Mouse (Mus musculus): ENCODE measurements around the gene Tmem131. TPM values are rescaled to one million over a fixed set of nuclear protein-coding genes. Genes with fewer than 3 reads are reported as not detected.

Tmem131 gene
- total RNA-seq, 2 experiments from 2014 or later = 58.1 to 62.1 TPM

DNA sequence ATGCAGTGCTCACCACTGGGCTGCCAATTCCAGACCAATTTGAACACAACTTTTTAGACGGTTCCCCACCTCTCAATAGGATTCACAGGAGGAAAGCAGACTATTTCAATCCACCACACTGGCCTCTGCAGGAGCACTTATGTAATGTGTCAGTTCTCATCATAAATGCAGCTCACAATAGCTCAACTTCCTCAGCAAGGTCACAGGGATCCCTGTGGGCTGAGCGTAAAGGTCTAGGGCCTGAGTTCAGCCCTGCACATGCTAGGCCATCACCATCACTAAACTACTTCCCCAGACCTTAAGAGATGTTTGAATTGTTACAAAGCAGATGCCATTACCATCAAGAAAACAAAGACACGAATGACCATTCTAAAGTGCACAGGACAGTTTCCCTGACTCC is 58.9 kb downstream of the Tmem131 start:
- no peak for DNase-seq (ENCODE audit: low spot score in 2 of 2)
- no peak for TF ChIP-seq CTCF (conservative IDR thresholded peaks at IDR 0.05)
- no peak overlapping the region for H3K4me3 ChIP-seq
- H3K27ac ChIP-seq = peak overlapping the region; percentile 3; the same call in 1 of the 2 replicates

DNA sequence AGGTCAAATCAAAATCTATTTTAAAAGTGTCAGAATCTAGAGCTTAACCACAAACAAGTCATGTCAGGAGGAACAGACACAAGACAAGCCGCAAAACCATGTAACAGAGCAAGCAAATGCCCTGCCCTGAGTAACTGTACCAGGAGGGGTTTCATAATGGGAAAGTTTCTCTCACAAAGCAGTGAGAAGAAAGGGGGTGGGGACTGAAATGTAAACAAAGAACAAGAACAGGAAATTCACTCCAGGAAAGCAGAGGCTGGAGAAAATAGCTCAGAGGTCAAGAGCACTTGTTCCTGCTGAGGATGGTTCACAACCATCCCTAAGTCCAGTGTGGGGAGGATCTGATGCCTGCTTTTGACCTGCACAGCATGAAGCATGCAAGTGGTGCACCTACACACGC is 59.7 kb downstream of the Tmem131 start:
- no peak for TF ChIP-seq CTCF (conservative IDR thresholded peaks at IDR 0.05)
- no peak overlapping the region for H3K27ac ChIP-seq
- H3K4me3 ChIP-seq = no peak overlapping the region
- DNase-seq (ENCODE audit: low spot score in 2 of 2) = no peak

DNA sequence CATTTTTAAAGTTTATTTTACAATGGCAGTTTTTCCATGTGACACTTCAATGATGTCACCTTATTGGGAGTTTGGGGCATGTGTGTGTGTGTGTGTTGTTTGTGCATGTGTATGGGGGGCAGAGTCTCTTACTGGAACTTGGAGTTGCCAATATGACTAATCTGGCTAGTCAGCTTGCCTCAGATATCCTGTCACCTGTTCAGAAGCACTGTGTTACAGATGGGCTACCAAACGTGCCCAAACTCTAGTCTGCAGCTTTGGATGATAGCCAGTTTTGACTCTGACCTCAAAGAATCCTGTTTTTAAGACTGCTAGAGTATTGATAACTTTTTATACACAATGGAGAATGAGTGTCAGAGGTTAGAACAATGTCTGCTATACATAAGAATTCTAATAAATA is 64.3 kb downstream of the Tmem131 start:
- Histone ChIP-seq H3K27ac (no peak overlapping the region), H3K4me3 (no peak overlapping the region)
- no peak for TF ChIP-seq CTCF (conservative IDR thresholded peaks at IDR 0.05)
- DNase-seq (ENCODE audit: low spot score in 2 of 2) = no peak

DNA sequence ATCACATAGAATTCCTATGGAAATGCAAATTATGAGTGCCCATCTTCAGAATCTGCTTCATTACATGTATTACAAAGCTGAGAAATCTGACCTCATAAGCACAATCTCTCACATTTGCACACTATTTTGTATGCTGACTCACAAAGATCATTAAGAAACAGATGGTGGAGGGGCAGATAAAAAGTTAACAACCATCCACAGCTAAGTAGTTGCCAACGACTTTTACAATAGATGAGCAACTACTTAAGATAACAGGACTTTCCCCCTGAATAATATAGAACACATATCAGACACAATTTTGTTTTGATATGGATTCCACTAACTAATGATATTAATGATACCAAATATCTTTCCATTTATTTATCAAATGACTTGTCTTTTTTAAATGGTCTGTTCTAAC is 66.3 kb downstream of the Tmem131 start:
- Histone ChIP-seq H3K27ac (no peak overlapping the region), H3K4me3 (no peak overlapping the region)
- TF ChIP-seq CTCF (conservative IDR thresholded peaks at IDR 0.05) = no peak
- DNase-seq (ENCODE audit: low spot score in 2 of 2) = no peak

- no peak for DNase-seq (ENCODE audit: low spot score in 2 of 2)
- Histone ChIP-seq H3K4me3 (no peak overlapping the region), H3K27ac (no peak overlapping the region)
- no peak; the same call in none of the 2 replicates for TF ChIP-seq CTCF (conservative IDR thresholded peaks at IDR 0.05)
Observed at GRCm38 (mm10) chr1:36874874-36875561, 68.4 kb downstream of the Tmem131 start.

- DNase-seq (ENCODE audit: low spot score in 2 of 2) = no peak
- no peak for TF ChIP-seq CTCF (conservative IDR thresholded peaks at IDR 0.05)
- Histone ChIP-seq H3K27ac (no peak overlapping the region), H3K4me3 (no peak overlapping the region)
Observed at GRCm38 (mm10) chr1:36871238-36871637, 72.2 kb downstream of the Tmem131 start.

DNA sequence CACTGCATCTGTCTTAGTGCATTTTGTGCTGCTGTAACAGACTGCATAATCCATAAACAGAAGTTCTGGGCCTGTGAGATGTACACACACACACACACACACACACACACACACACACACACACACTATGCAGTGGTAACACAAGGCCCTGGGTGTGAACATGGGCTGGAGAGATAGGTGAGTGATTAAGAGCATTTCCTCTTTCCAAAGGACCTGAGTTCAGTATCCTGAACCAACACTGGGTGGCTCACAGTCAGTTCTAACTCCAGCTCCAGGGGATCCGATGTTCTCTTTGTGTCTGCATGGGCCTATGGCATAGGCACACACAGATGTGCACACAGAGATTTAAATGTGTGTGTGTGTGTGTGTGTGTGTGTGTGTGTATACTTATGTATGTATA is 72.9 kb downstream of the Tmem131 start:
- no peak overlapping the region for H3K27ac ChIP-seq
- peak; percentile 34 for TF ChIP-seq CTCF (conservative IDR thresholded peaks at IDR 0.05)
- H3K4me3 ChIP-seq = no peak overlapping the region
- DNase-seq (ENCODE audit: low spot score in 2 of 2) = no peak

DNA sequence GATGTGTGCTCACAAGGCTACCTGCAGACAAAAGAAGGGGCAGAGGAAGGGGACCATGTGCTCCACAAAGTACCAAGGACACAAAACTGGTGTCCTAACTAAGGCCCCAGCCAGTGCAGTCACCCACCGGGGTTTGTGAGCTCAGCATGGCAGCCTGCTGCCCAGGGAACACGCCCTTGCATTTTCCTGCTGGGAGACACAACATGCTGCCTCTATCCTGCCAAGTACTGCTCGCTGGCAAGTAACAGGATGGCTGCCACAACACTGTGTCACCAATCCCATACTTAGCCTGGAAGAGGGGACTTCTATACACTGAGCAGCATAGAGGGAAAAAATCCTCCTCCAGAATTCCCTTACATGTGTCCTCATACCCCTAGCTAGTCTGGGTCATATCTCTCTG is 78.7 kb downstream of the Tmem131 start:
- peak; percentile 54 to 58 for DNase-seq (ENCODE audit: low spot score in 2 of 2)
- Histone ChIP-seq H3K4me3 (no peak overlapping the region), H3K27ac (peak overlapping the region; percentile 70)
- TF ChIP-seq CTCF (conservative IDR thresholded peaks at IDR 0.05) = no peak

DNA sequence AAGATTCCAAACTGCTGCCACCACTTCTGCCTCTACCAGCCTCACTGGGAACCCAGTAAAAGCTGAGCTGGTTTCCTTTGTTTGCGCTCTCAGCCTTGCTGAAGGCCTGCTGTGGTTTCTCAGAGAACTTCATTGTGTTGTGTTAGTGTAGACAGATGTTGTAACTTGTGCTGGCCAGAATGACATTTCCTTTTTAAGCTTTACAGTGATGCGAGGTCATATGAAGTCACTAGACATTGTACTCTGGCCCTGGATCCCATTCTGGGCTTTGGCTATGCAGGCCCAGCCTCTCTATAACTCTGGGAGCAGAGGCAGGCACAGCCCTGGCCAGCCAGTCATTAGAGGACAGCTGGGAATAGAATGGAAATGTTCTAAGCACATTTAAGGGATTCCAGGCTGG is 81.7 kb downstream of the Tmem131 start:
- no peak for TF ChIP-seq CTCF (conservative IDR thresholded peaks at IDR 0.05)
- H3K4me3 ChIP-seq = no peak overlapping the region
- DNase-seq (ENCODE audit: low spot score in 2 of 2) = no peak
- peak overlapping the region; percentile 74; the same call in 1 of the 2 replicates for H3K27ac ChIP-seq

DNA sequence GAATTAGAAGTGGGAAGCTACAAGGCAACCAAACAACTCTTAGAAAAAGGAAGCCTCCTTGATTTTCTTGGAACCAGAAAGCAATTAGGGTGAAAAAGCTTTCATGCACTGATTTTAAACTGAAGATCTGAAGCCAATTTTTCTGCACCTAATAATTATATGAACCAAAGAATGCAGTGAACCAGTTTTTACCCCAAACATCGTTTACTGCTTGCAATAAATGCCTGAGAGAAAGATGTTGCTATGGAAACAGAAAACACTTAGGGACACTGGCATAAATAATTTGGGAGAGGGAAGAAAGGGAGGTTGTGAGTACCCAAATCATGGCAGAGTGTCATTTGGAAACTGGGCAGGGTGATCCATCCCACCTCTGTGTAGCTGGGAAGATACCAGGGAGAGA is 82.6 kb downstream of the Tmem131 start:
- no peak overlapping the region for H3K4me3 ChIP-seq
- no peak for DNase-seq (ENCODE audit: low spot score in 2 of 2)
- TF ChIP-seq CTCF (conservative IDR thresholded peaks at IDR 0.05) = no peak
- peak overlapping the region; percentile 74 for H3K27ac ChIP-seq

DNA sequence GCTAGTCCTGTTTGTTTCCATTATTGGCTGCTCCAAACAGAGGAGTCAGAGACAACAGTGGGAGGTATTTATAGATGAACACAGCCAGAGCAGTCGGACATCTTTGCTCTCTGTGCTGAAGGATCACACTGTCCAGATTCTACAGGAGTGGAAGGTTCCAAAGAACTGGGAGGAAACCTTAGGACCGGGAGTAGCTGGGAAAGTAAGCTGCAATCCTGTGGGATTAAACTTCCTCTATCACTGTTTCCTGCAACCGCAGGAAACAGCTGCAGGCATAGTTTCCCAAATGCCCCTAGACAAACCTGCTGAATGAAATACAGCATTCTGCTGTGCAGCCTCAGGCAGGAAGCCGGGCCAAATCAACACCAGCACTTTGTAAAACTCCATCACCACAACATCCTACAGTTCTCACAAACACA is 83.0 kb downstream of the Tmem131 start:
- peak overlapping the region; percentile 74 for H3K27ac ChIP-seq
- TF ChIP-seq CTCF (conservative IDR thresholded peaks at IDR 0.05) = no peak
- no peak overlapping the region for H3K4me3 ChIP-seq
- no peak for DNase-seq (ENCODE audit: low spot score in 2 of 2)

DNA sequence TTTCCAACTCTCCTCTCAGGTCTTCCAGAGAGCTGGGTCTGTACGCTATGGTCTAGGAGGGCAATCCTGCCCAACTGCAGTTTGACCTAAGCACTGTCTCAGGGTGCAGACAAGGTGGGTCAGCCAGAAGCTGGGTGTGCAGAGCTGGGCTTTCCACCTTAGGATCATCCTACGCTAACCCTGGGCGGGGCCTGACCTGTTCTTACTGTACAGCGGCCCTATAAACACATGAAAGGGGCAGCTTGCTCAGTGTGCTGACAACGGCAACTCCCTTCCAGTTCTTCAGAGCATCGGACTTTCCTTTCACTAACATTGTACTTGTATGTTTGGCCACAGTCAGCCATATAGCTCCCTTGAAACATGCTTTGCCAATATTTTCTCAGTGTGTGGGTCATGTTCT is 86.4 kb downstream of the Tmem131 start:
- DNase-seq (ENCODE audit: low spot score in 2 of 2) = no peak
- H3K27ac ChIP-seq = no peak overlapping the region
- TF ChIP-seq CTCF (conservative IDR thresholded peaks at IDR 0.05) = no peak
- no peak overlapping the region for H3K4me3 ChIP-seq

GRCm38 (mm10) chr1:36854198-36854765 is 89.2 kb downstream of the Tmem131 start:
- no peak for TF ChIP-seq CTCF (conservative IDR thresholded peaks at IDR 0.05)
- H3K4me3 ChIP-seq = no peak overlapping the region
- DNase-seq (ENCODE audit: low spot score in 2 of 2) = no peak
- peak overlapping the region; percentile 40; the same call in 1 of the 2 replicates for H3K27ac ChIP-seq

DNA sequence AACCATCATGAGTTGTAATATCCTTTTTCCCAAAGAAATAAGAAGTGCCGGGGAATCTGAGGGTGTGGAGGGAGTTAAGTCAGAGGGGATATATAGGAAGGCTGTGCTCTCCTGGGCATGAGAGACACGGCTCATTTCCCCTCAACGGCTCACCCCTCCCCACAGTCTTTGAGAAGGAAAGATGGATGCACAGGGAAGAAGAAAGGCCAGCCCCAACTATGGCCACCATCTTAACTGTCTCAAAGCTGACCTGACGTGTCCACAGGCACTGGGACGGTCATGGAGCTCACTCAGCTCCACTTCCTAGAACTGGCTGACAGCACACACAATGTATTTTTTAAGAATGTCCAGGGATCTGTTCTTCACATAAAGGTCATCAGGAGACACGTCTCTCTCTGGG is 91.4 kb downstream of the Tmem131 start:
- no peak for DNase-seq (ENCODE audit: low spot score in 2 of 2)
- Histone ChIP-seq H3K27ac (no peak overlapping the region), H3K4me3 (no peak overlapping the region)
- no peak for TF ChIP-seq CTCF (conservative IDR thresholded peaks at IDR 0.05)
